Mouse (Mus musculus) cerebellum, adult 2 months (tissue): ENCODE results near the gene Hspa2.
"Not testable (repeated sequence)": the region's sequence is repeated elsewhere in the genome, so short reads cannot be mapped to it uniquely, and the experiment has no call there.

Experiments
- CTCF ChIP-seq: fragments of 200-500 bp; IDR thresholded peaks from 2 replicates; pipeline ENCODE4 v1.5.1; 2011; ENCODE audit warnings: low read depth, mild to moderate bottlenecking, control low read depth, low read length, moderate library complexity, borderline replicate concordance; ENCODE audit not compliant: insufficient read depth
- POLR2A ChIP-seq: fragments of 200-500 bp; IDR thresholded peaks from 2 replicates; pipeline ENCODE4 v1.6.1; 2011; ENCODE audit warnings: low read length, control low read depth, borderline replicate concordance; ENCODE audit not compliant: insufficient read depth

GRCm38 (mm10) chr12:76443488-76443887 lies 39.5 kb downstream of the Hspa2 start:
- TF ChIP-seq CTCF, POLR2A: not testable (repeated sequence)
